Mouse (Mus musculus) forebrain, postnatal 0 days (tissue): ENCODE measurements at regions not wholly inside any gene's neighbourhood (a gene's known extent, or its start where the extent isn't known, plus 50 kb on each side); places are given as distances from the start of the nearest gene placed in this dataset.

Experiments used
- ATAC-seq: fragments of 200-750 bp; cut with Nextera tagmentation; 2 replicates; pipeline ENCODE4 v1.8.0; 2017; ENCODE audit warnings: mild to moderate bottlenecking, moderate library complexity
- DNase-seq: peaks from one replicate; pipeline ENCODE4 v3.0.0-alpha.2; 2015
- H3K27ac ChIP-seq: fragments of 300-500 bp; sonication (generic); 2 replicates; pipeline ENCODE4 v1.5.1; 2014; ENCODE audit warnings: low read depth, mild to moderate bottlenecking, antibody characterized with exemption, low read length, moderate library complexity, mixed read lengths
- H3K27me3 ChIP-seq: fragments of 300-500 bp; sonication (generic); 2 replicates; pipeline ENCODE4 v1.6.1; 2014; ENCODE audit warnings: mild to moderate bottlenecking, low read length, mixed read lengths; ENCODE audit not compliant: insufficient read depth
- H3K36me3 ChIP-seq: fragments of 300-500 bp; sonication (generic); 2 replicates; pipeline ENCODE4 v1.6.1; 2014; ENCODE audit warnings: mild to moderate bottlenecking, moderate library complexity; ENCODE audit not compliant: insufficient read depth
- H3K4me1 ChIP-seq: fragments of 300-500 bp; sonication (generic); 2 replicates; pipeline ENCODE4 v1.6.1; 2014; ENCODE audit warnings: antibody characterized with exemption; ENCODE audit not compliant: insufficient read depth
- H3K4me2 ChIP-seq: fragments of 300-500 bp; sonication (generic); 2 replicates; pipeline ENCODE4 v1.6.1; 2014; ENCODE audit warnings: low read depth, mild to moderate bottlenecking, moderate library complexity
- H3K4me3 ChIP-seq: fragments of 300-500 bp; sonication (generic); 2 replicates; pipeline ENCODE4 v1.5.1; 2014; ENCODE audit warnings: low read depth, low read length, mixed read lengths
- H3K9ac ChIP-seq: fragments of 300-500 bp; sonication (generic); 2 replicates; pipeline ENCODE4 v1.6.1; 2014; ENCODE audit warnings: mild to moderate bottlenecking
- H3K9me3 ChIP-seq: fragments of 300-500 bp; sonication (generic); 2 replicates; pipeline ENCODE4 v1.6.1; 2016; ENCODE audit warnings: low read length
- CTCF ChIP-seq: sonication (generic); IDR thresholded peaks from 2 replicates; pipeline ENCODE4 v1.5.1; 2016; ENCODE audit warnings: antibody characterized with exemption, control low read depth, low read depth
- WGBS: fragments of 180-500 bp; shearing (Covaris S2); extraction: QIAGEN DNeasy Blood & Tissue Kit; methylation state at CpG from one replicate; pipeline ENCODE4 v1.1.7; 2014; 5-methylcytosine and 5-hydroxymethylcytosine counted together

DNA sequence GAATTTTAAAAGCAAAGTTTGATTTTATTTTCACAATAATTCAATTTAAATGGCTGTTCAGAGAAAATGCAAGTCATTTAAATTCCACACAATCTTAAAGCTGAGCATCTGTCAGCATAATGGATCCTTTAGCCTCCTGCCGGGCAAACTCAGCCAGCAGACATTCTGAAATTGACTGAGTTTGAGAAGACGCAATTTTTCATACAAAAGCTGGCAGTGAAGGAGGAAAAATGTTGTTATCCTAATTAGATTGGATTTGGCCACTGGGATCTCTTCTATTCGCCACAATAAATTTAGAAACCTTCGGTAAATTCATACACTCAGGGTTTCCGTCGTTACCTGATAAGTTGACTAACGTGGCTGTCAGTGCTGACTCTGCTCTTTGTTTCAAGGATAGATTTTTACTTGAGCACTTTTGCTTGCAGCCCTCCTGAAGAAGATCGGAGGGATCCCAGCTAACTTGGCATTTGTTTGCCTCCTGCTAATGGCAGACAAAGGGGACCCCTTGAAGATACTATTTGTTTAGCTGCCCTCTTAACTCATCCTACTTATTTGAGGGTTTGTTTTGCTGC is 244.9 kb upstream of the Fsip2 start:
- H3K9ac ChIP-seq, result 0 out of 2 replicates have a peak overlapping the region, but pooled peaks have one; percentile 2
- 7% methylated on average over 8 of the region's 8 CpGs for WGBS
- TF ChIP-seq CTCF, result peak; percentile 35
- peak overlapping the region; percentile 19 for H3K4me3 ChIP-seq
- no peaks in the 10 kb centered on the region for H3K27me3 ChIP-seq
- peak overlapping the region; percentile 44 for H3K4me2 ChIP-seq
- H3K9me3 ChIP-seq, result no peaks in the 10 kb centered on the region
- ATAC-seq, result peak; percentile 62; the same call in 1 of the 2 replicates
- no peaks in the 10 kb centered on the region for H3K4me1 ChIP-seq
- H3K27ac ChIP-seq, result 0 out of 2 replicates have a peak overlapping the region, but pooled peaks have one; percentile 24
- no peaks in the 10 kb centered on the region for H3K36me3 ChIP-seq
- peak; percentile 58 for DNase-seq

DNA sequence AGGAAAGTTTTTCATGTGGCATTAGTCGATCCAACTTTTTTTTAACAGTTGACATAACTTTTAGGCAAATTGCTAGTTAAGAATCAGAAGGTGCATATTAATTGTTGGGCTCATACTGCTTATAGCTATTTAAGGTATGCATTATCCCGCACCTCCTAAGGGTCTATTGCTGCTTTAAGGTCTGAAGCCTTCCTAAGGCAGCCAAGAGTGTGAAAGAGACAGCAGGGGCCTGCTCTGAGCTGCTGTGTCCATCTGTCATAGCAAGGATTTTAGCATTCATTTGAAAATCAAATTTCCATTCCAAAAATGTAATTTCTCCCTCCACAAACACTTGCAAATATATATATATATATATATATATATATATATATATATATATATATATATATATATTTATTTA is 241.6 kb upstream of the Fsip2 start:
- H3K9me3 ChIP-seq, result no peaks in the 10 kb centered on the region
- WGBS, result 69% methylated on average over 2 of the region's 2 CpGs
- H3K27ac ChIP-seq, result no peak overlapping the region
- ATAC-seq (no peak), DNase-seq (peak; percentile 23)
- no peak overlapping the region for H3K4me3 ChIP-seq
- H3K36me3 ChIP-seq, result no peaks in the 10 kb centered on the region
- TF ChIP-seq CTCF, result no peak
- no peaks in the 10 kb centered on the region for H3K27me3 ChIP-seq
- H3K4me2 ChIP-seq, result no peak overlapping the region
- no peaks in the 10 kb centered on the region for H3K4me1 ChIP-seq
- no peak overlapping the region for H3K9ac ChIP-seq

DNA sequence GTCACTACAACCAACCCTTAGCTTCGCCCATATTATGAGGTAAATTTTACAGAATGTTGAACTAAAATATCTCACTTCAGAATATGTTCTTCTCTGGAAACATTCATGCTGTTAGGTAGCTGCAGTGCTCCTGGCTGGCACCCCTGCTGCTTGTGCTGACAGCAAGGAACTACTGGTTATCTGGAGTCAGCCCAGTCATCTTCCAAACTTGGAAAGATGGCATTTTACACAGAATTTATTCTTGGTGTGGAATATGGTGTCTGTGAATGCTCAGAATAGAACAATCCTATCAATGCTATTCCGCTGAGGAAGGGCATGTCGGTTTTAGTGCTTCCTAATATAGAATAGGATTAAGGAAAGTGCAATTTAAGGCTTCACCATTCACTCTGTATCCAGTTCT is 227.7 kb upstream of the Fsip2 start:
- Histone ChIP-seq H3K27me3 (no peaks in the 10 kb centered on the region), H3K9me3 (no peaks in the 10 kb centered on the region), H3K4me1 (no peaks in the 10 kb centered on the region), H3K9ac (no peak overlapping the region), H3K4me3 (no peak overlapping the region), H3K4me2 (no peak overlapping the region), H3K36me3 (no peaks in the 10 kb centered on the region), H3K27ac (no peak overlapping the region)
- ATAC-seq (peak; percentile 54), DNase-seq (peak; percentile 22)
- WGBS, result 58% methylated on average over 3 of the region's 3 CpGs
- no peak for TF ChIP-seq CTCF
